Mouse (Mus musculus): ENCODE measurements around the gene Car2. TPM values are rescaled to one million over a fixed set of nuclear protein-coding genes. Genes with fewer than 3 reads are reported as not detected.

Gene Car2
- polyA plus RNA-seq, 1 experiment from 2014 or later, result 2,019 TPM

DNA sequence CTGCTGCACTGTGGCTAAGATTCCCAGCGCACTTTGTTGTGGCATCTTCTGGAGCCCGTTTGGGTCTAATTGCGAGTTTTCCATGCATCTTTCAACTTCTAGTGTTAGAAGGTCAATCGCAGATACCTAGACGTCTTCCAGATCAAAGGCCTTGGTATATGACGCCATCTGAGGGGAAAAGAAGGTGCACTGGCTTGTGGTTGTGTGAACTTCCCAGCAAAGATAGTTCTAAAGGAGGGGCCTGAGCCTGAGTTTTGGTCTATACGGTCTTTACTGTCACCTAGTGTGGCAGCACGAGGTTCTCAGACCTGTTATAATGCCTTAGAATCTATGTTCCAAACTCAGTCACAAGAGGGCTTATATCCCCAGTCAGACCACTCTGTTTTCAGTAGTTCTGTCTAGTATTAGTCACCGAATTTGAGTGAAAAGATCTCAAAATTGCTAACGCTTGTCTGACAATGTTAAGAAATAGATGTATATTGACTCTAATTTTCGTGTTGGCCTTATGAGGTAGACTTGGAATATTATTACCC lies 1.1 kb downstream of the Car2 start:
- Histone ChIP-seq H3K27me3 (ENCODE audit: control insufficient read depth, insufficient read depth, low read depth, low read length) (no peaks in the 10 kb centered on the region), H3K27ac (ENCODE audit: low read length) (peak overlapping the region; percentile 99), H3K4me2 (ENCODE audit: low read depth, low read length) (peak overlapping the region; percentile 70), H3K9ac (ENCODE audit: low read depth, low read length) (peak overlapping the region; percentile 99), H3K4me3 (ENCODE audit: low read depth, low read length) (peak overlapping the region; percentile 95), H3K36me3 (ENCODE audit: control insufficient read depth, insufficient read depth) (peaks cover 36% of the 10 kb centered on the region), H3K4me1 (ENCODE audit: control insufficient read depth, low read depth, low read length) (peaks cover 21% of the 10 kb centered on the region), H3K9me3 (replicated peaks; ENCODE audit: control insufficient read depth, low read length) (no peaks in the 10 kb centered on the region)
- WGBS (ENCODE audit: insufficient replicate concordance), result 12% methylated on average over 11 of the region's 11 CpGs
- ATAC-seq (ENCODE audit: low read depth), result no peak

DNA sequence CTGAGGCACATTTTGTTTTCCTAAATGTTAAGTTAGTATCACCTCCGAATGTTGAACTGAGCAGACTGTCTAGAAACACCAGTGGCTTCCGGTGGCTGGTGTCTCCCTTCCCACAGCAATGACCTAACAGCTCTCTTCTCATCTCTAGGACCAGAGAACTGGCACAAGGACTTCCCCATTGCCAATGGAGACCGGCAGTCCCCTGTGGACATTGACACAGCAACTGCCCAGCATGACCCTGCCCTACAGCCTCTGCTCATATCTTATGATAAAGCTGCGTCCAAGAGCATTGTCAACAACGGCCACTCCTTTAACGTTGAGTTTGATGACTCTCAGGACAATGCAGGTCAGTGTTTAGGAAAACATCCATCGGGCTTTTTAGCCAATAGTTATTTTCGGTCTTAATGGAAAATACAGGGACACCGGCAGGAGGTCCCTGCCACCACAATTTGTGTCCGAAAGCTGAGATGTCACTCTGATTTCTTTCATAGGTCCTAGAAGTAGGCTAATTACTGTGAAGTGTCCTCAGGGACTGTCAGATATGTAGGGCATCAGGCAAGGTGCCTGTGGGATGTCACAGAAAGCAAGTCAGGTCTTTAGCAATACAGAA lies 1.7 kb downstream of the Car2 start:
- no peaks in the 10 kb centered on the region for H3K9me3 ChIP-seq (replicated peaks; ENCODE audit: control insufficient read depth, low read length)
- peak overlapping the region; percentile 99 for H3K9ac ChIP-seq (ENCODE audit: low read depth, low read length)
- peak overlapping the region; percentile 40 for H3K4me2 ChIP-seq (ENCODE audit: low read depth, low read length)
- H3K27me3 ChIP-seq (ENCODE audit: control insufficient read depth, insufficient read depth, low read depth, low read length), result no peaks in the 10 kb centered on the region
- 25% methylated on average over 10 of the region's 10 CpGs for WGBS (ENCODE audit: insufficient replicate concordance)
- no peak for ATAC-seq (ENCODE audit: low read depth)
- peaks cover 17% of the 10 kb centered on the region for H3K4me1 ChIP-seq (ENCODE audit: control insufficient read depth, low read depth, low read length)
- peak overlapping the region; percentile 99 for H3K27ac ChIP-seq (ENCODE audit: low read length)
- H3K4me3 ChIP-seq (ENCODE audit: low read depth, low read length), result peak overlapping the region; percentile 95
- peaks cover 40% of the 10 kb centered on the region for H3K36me3 ChIP-seq (ENCODE audit: control insufficient read depth, insufficient read depth)

DNA sequence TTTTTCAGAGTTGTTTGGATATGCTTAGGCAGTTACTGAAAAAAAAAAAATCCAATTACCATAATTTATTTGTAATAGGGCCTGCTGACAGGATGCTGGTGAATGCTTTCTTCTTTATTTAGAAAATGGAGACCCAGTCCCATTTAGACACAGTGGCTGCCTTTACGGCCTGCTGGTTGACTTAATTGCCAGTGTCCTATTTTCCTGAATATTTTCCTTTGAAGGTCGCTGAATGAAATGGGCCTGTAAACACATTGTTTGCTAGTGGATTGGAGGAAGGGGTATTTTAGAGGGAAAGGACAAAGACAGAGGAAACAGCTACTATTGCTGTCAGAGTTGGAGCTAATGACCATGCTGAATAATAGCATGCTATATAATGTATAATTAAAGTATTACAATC lies 2.5 kb downstream of the Car2 start:
- peaks cover 9% of the 10 kb centered on the region for H3K4me1 ChIP-seq (ENCODE audit: control insufficient read depth, low read depth, low read length)
- H3K4me2 ChIP-seq (ENCODE audit: low read depth, low read length), result peak overlapping the region; percentile 61
- peak overlapping the region; percentile 95 for H3K27ac ChIP-seq (ENCODE audit: low read length)
- 65% methylated on average over 2 of the region's 2 CpGs for WGBS (ENCODE audit: insufficient replicate concordance)
- ATAC-seq (ENCODE audit: low read depth), result no peak
- H3K4me3 ChIP-seq (ENCODE audit: low read depth, low read length), result peak overlapping the region; percentile 95
- H3K36me3 ChIP-seq (ENCODE audit: control insufficient read depth, insufficient read depth), result peaks cover 43% of the 10 kb centered on the region
- H3K27me3 ChIP-seq (ENCODE audit: control insufficient read depth, insufficient read depth, low read depth, low read length), result no peaks in the 10 kb centered on the region
- H3K9me3 ChIP-seq (replicated peaks; ENCODE audit: control insufficient read depth, low read length), result no peaks in the 10 kb centered on the region
- H3K9ac ChIP-seq (ENCODE audit: low read depth, low read length), result peak overlapping the region; percentile 99

DNA sequence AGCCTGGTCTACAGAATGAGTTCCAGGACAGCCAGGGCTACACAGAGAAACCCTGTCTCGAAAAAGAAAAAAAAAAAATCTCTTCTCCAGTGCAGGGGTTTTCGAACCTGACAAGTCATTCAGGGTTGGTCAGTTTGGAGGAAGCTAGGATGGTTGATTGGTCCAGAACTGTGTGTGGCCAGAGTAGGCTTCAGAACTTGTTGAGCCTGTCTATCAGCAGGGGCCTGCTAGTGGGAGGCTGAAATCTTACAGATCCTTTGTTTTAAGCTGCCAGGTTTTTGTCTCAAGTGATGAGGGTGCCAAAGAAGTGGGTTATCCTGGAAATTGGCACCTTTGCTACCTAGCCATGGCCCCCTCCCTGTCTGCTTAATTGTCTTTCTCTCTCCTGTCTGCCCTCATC lies 3.0 kb downstream of the Car2 start:
- Histone ChIP-seq H3K27me3 (ENCODE audit: control insufficient read depth, insufficient read depth, low read depth, low read length) (no peaks in the 10 kb centered on the region), H3K27ac (ENCODE audit: low read length) (peak overlapping the region; percentile 95), H3K9me3 (replicated peaks; ENCODE audit: control insufficient read depth, low read length) (no peaks in the 10 kb centered on the region), H3K4me3 (ENCODE audit: low read depth, low read length) (peak overlapping the region; percentile 95), H3K36me3 (ENCODE audit: control insufficient read depth, insufficient read depth) (peaks cover 46% of the 10 kb centered on the region), H3K4me2 (ENCODE audit: low read depth, low read length) (peak overlapping the region; percentile 61), H3K9ac (ENCODE audit: low read depth, low read length) (peak overlapping the region; percentile 99), H3K4me1 (ENCODE audit: control insufficient read depth, low read depth, low read length) (peaks cover 7% of the 10 kb centered on the region)
- WGBS (ENCODE audit: insufficient replicate concordance), result 23% methylated on average over 2 of the region's 2 CpGs
- ATAC-seq (ENCODE audit: low read depth), result no peak

DNA sequence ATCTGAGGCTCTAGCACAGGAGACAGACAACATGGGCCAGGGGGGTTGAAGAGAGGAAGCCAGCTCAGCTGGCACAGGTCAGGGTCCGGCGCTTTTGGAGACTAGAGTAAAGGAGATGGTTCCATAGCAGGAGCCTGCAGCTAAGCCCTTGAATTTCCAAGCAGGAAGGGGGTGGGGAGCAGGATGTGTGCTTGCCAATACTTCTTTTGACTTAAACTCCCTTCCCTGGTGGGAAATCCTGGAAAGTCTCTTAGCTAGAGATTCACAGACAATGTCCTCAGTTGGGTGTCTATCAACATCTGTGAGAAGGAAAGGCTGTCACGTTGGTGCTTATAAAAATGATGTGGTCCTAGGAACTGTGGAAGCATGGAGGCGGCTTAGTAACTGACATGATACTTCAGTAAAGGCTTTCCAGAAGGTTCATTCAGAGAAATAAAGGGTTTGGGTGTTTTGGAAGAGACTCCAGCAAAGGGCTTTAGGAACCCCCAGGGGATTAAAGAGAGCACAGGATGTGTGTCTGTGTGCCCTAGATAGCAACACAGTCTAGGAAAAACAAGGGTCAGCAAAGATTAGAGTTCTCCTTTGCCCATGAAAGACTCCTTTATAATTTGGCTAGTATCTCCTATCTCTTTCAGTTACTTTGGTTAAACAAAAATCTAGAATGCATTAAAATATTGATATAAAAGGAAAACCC lies 3.8 kb downstream of the Car2 start:
- Histone ChIP-seq H3K9ac (ENCODE audit: low read depth, low read length) (peak overlapping the region; percentile 99), H3K9me3 (replicated peaks; ENCODE audit: control insufficient read depth, low read length) (no peaks in the 10 kb centered on the region), H3K4me2 (ENCODE audit: low read depth, low read length) (peak overlapping the region; percentile 61), H3K4me1 (ENCODE audit: control insufficient read depth, low read depth, low read length) (peaks cover 4% of the 10 kb centered on the region), H3K27me3 (ENCODE audit: control insufficient read depth, insufficient read depth, low read depth, low read length) (no peaks in the 10 kb centered on the region), H3K27ac (ENCODE audit: low read length) (peak overlapping the region; percentile 95), H3K4me3 (ENCODE audit: low read depth, low read length) (peak overlapping the region; percentile 95), H3K36me3 (ENCODE audit: control insufficient read depth, insufficient read depth) (peaks cover 54% of the 10 kb centered on the region)
- WGBS (ENCODE audit: insufficient replicate concordance), result 30% methylated on average over 4 of the region's 4 CpGs
- peak; percentile 10; the same call in 1 of the 2 replicates for ATAC-seq (ENCODE audit: low read depth)

DNA sequence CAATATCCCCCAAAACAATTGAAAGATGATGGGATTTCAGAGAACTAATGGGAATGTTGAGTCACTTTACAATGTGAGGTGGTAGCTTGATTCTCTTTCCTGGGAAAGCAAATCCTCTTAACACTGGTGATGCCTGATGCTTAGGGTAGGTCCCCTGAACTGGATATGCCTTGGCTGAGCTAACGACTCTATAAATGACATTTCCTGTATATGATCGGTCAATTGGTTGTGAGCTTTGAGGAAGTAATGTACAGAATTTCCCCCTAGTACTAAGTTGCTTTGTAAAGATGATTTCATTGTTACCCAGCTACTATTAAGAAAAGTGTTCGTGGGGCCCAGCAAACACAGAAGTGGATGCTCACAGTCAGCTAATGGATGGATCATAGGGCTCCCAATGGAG lies 6.9 kb downstream of the Car2 start:
- no peak overlapping the region; the same call in 1 of the 2 replicates for H3K27ac ChIP-seq (ENCODE audit: low read length)
- no peaks in the 10 kb centered on the region; the same call in none of the 2 replicates for H3K4me1 ChIP-seq (ENCODE audit: control insufficient read depth, low read depth, low read length)
- H3K9me3 ChIP-seq (replicated peaks; ENCODE audit: control insufficient read depth, low read length), result no peaks in the 10 kb centered on the region
- ATAC-seq (ENCODE audit: low read depth), result no peak
- peak overlapping the region; percentile 17; the same call in 1 of the 2 replicates for H3K4me2 ChIP-seq (ENCODE audit: low read depth, low read length)
- H3K27me3 ChIP-seq (ENCODE audit: control insufficient read depth, insufficient read depth, low read depth, low read length), result no peaks in the 10 kb centered on the region
- H3K36me3 ChIP-seq (ENCODE audit: control insufficient read depth, insufficient read depth), result peaks cover 79% of the 10 kb centered on the region
- no peak overlapping the region for H3K9ac ChIP-seq (ENCODE audit: low read depth, low read length)
- 51% methylated on average over 3 of the region's 3 CpGs for WGBS (ENCODE audit: insufficient replicate concordance)
- H3K4me3 ChIP-seq (ENCODE audit: low read depth, low read length), result peak overlapping the region; percentile 32; the same call in 1 of the 2 replicates

DNA sequence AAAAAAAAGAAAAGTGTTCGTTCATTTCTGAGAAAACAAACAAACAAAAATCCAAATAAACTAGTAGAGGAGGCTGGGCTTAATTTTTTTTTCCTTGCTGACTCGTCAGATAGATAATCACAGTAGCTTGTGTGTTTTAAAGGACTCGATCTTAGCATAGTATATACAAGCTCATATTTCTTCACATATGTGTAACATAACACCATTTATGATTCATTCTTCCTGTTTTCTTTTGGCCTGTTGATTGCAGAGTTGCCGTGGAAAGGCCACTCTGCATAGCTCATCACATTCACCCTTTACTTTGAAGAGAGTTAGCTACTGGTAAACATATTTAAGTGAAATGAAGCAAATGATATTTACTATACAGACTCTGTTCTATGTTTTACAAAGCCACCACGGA lies 7.6 kb downstream of the Car2 start:
- Histone ChIP-seq H3K27me3 (ENCODE audit: control insufficient read depth, insufficient read depth, low read depth, low read length) (no peaks in the 10 kb centered on the region), H3K27ac (ENCODE audit: low read length) (no peak overlapping the region), H3K9me3 (replicated peaks; ENCODE audit: control insufficient read depth, low read length) (no peaks in the 10 kb centered on the region), H3K36me3 (ENCODE audit: control insufficient read depth, insufficient read depth) (peaks cover 81% of the 10 kb centered on the region), H3K9ac (ENCODE audit: low read depth, low read length) (no peak overlapping the region), H3K4me3 (ENCODE audit: low read depth, low read length) (no peak overlapping the region), H3K4me1 (ENCODE audit: control insufficient read depth, low read depth, low read length) (no peaks in the 10 kb centered on the region; the same call in none of the 2 replicates), H3K4me2 (ENCODE audit: low read depth, low read length) (no peak overlapping the region)
- 65% methylated on average over 5 of the region's 5 CpGs for WGBS (ENCODE audit: insufficient replicate concordance)
- ATAC-seq (ENCODE audit: low read depth), result no peak

DNA sequence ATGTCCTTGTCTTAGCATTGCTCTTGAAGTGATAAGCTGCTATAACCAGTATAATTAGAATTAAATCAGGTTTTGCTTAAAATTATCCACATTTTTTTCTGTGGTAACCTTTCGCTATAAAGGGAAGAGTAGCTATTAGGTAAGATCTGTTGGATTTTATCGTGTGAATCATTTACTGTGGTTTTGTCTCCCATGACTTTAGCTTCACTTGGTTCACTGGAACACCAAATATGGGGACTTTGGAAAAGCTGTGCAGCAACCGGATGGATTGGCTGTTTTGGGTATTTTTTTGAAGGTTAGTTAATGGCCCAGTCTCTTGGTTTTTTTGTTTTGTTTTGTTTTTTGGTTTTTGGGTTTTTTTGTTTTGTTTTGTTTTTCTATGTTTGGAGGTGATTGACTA lies 9.3 kb downstream of the Car2 start:
- Histone ChIP-seq H3K4me1 (ENCODE audit: control insufficient read depth, low read depth, low read length) (no peaks in the 10 kb centered on the region; the same call in none of the 2 replicates), H3K27ac (ENCODE audit: low read length) (no peak overlapping the region), H3K27me3 (ENCODE audit: control insufficient read depth, insufficient read depth, low read depth, low read length) (no peaks in the 10 kb centered on the region), H3K4me3 (ENCODE audit: low read depth, low read length) (no peak overlapping the region), H3K9ac (ENCODE audit: low read depth, low read length) (no peak overlapping the region), H3K9me3 (replicated peaks; ENCODE audit: control insufficient read depth, low read length) (no peaks in the 10 kb centered on the region), H3K36me3 (ENCODE audit: control insufficient read depth, insufficient read depth) (peaks cover 81% of the 10 kb centered on the region), H3K4me2 (ENCODE audit: low read depth, low read length) (no peak overlapping the region)
- no peak for ATAC-seq (ENCODE audit: low read depth)
- WGBS (ENCODE audit: insufficient replicate concordance), result 86% methylated on average over 3 of the region's 3 CpGs

DNA sequence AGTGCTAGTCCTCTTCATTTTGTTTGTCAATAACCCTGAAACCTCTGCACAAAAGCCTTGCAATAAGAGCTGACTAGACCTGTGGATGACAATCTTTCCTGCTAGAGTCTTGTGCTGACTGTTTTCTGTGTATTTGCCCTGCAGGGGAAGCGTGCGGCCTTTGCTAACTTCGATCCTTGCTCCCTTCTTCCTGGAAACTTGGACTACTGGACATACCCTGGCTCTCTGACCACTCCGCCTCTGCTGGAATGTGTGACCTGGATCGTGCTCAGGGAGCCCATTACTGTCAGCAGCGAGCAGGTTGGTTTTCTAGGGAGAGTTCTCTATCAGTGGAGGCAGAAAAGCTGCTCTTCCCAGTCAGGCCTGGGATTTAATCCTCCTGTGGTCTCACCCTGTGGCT lies 11.7 kb downstream of the Car2 start:
- Histone ChIP-seq H3K4me3 (ENCODE audit: low read depth, low read length) (no peak overlapping the region), H3K27me3 (ENCODE audit: control insufficient read depth, insufficient read depth, low read depth, low read length) (no peaks in the 10 kb centered on the region), H3K4me2 (ENCODE audit: low read depth, low read length) (no peak overlapping the region), H3K9me3 (replicated peaks; ENCODE audit: control insufficient read depth, low read length) (no peaks in the 10 kb centered on the region), H3K36me3 (ENCODE audit: control insufficient read depth, insufficient read depth) (peaks cover 88% of the 10 kb centered on the region), H3K9ac (ENCODE audit: low read depth, low read length) (no peak overlapping the region), H3K27ac (ENCODE audit: low read length) (0 out of 2 replicates have a peak overlapping the region, but pooled peaks have one; percentile 6), H3K4me1 (ENCODE audit: control insufficient read depth, low read depth, low read length) (no peaks in the 10 kb centered on the region; the same call in none of the 2 replicates)
- WGBS (ENCODE audit: insufficient replicate concordance), result 88% methylated on average over 6 of the region's 6 CpGs
- no peak for ATAC-seq (ENCODE audit: low read depth)

Measured in liver, embryonic 16.5 days (tissue).